Mouse (Mus musculus): ENCODE data around the gene 4930404N11Rik. TPM values are rescaled to one million over a fixed set of nuclear protein-coding genes. Genes with fewer than 3 reads are reported as not detected.

4930404N11Rik gene
- polyA plus RNA-seq, 1 experiment, result 0.52 TPM

DNA sequence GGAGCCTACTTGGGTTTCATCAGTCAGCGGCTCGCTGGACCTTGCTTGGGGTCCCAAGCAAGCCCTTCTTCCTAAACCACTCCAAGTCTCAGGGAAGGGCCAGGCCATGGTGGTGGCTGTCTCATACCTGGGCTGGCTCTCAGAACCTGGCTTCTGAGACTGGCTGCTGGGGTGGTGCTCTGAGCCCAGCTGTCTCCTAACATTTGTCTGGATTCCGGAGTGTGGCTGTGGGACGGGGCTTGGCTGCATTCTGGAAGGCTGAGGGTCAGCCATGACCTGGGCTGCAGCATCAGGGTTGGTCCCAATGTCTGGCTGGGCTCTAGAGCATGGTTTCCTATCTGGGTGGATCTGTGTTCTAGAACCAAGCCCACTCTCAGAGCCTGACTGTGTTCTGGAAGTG lies 29.1 kb downstream of the 4930404N11Rik start:
- TF ChIP-seq POLR2A (IDR thresholded peaks at IDR 0.05; ENCODE audit: extremely low read depth, insufficient read depth, low read length) (no peak), CTCF (IDR thresholded peaks at IDR 0.05; ENCODE audit: extremely low read depth, insufficient read depth, low read length) (no peak)
- Histone ChIP-seq H3K27ac (ENCODE audit: insufficient read depth, low read length) (no peak overlapping the region), H3K4me1 (ENCODE audit: control insufficient read depth, insufficient read depth, low read length) (no peaks in the 10 kb centered on the region), H3K4me3 (ENCODE audit: insufficient read depth, low read length) (no peak overlapping the region)

DNA sequence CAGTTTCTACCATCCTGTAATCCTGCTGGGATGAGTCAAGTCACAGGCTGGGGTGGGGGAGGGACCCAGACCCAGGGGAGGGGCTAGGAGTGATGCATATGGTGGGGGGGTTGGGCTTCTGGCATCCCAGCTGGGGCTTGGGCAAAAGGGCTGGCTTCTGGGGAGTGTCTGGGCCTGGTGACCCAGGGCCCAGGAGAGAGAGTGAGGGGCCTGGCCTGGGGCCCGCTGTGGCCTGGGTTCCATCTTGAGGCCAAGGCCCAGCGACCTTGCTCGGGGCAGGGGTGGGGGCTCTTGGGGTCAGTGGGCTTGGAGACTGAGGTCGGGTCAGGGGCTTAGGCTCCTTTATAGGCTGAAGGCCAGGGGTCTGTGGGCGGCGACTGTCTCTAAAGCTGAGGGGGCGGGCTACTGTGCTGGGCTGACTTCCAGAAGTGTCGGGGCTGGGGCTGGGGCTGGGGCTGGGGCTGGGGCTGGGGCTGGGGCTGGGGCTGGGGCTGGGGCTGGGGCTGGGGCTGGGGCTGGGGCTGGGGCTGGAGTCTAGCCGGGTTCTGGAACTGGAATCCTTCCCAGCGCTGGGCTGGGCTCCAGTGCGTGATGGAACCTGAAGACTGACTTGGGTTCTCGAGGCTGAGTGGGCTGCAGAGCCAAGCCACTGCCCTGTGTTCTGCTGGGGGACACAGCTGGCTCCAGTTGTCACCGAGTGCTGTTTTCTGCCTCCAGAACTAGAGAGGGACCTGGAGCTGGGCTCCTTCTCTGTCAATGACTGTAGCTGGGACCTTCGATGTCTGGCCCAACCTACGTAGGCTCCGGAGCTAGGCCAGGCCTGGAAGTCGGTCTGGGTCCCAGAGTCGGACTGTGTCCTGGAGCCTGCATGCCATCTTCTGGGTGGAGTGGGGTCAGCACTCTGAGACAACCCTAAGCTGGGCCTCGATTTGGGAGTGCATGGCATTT lies 29.9 kb downstream of the 4930404N11Rik start:
- Histone ChIP-seq H3K27ac (ENCODE audit: insufficient read depth, low read length) (no peak overlapping the region), H3K4me1 (ENCODE audit: control insufficient read depth, insufficient read depth, low read length) (no peaks in the 10 kb centered on the region), H3K4me3 (ENCODE audit: insufficient read depth, low read length) (no peak overlapping the region)
- TF ChIP-seq POLR2A (IDR thresholded peaks at IDR 0.05; ENCODE audit: extremely low read depth, insufficient read depth, low read length), result no peak

GRCm38 (mm10) chr10:81334324-81334723 lies 31.3 kb downstream of the 4930404N11Rik start:
- TF ChIP-seq CTCF (IDR thresholded peaks at IDR 0.05; ENCODE audit: extremely low read depth, insufficient read depth, low read length), result no peak
- TF ChIP-seq POLR2A (IDR thresholded peaks at IDR 0.05; ENCODE audit: extremely low read depth, insufficient read depth, low read length), result no peak
- Histone ChIP-seq H3K4me3 (ENCODE audit: insufficient read depth, low read length) (no peak overlapping the region), H3K4me1 (ENCODE audit: control insufficient read depth, insufficient read depth, low read length) (no peaks in the 10 kb centered on the region), H3K27ac (ENCODE audit: insufficient read depth, low read length) (no peak overlapping the region)

- Histone ChIP-seq H3K4me3 (ENCODE audit: insufficient read depth, low read length) (no peak overlapping the region), H3K4me1 (ENCODE audit: control insufficient read depth, insufficient read depth, low read length) (no peaks in the 10 kb centered on the region), H3K27ac (ENCODE audit: insufficient read depth, low read length) (no peak overlapping the region)
- no peak for TF ChIP-seq CTCF (IDR thresholded peaks at IDR 0.05; ENCODE audit: extremely low read depth, insufficient read depth, low read length)
These were observed 33.3 kb downstream of the 4930404N11Rik start for GRCm38 (mm10) chr10:81332277-81332676.

- no peak for TF ChIP-seq CTCF (IDR thresholded peaks at IDR 0.05; ENCODE audit: extremely low read depth, insufficient read depth, low read length)
- TF ChIP-seq POLR2A (IDR thresholded peaks at IDR 0.05; ENCODE audit: extremely low read depth, insufficient read depth, low read length), result no peak
- Histone ChIP-seq H3K27ac (ENCODE audit: insufficient read depth, low read length) (no peak overlapping the region), H3K4me1 (ENCODE audit: control insufficient read depth, insufficient read depth, low read length) (no peaks in the 10 kb centered on the region), H3K4me3 (ENCODE audit: insufficient read depth, low read length) (no peak overlapping the region)
These were observed 35.6 kb downstream of the 4930404N11Rik start for GRCm38 (mm10) chr10:81330007-81330406.

DNA sequence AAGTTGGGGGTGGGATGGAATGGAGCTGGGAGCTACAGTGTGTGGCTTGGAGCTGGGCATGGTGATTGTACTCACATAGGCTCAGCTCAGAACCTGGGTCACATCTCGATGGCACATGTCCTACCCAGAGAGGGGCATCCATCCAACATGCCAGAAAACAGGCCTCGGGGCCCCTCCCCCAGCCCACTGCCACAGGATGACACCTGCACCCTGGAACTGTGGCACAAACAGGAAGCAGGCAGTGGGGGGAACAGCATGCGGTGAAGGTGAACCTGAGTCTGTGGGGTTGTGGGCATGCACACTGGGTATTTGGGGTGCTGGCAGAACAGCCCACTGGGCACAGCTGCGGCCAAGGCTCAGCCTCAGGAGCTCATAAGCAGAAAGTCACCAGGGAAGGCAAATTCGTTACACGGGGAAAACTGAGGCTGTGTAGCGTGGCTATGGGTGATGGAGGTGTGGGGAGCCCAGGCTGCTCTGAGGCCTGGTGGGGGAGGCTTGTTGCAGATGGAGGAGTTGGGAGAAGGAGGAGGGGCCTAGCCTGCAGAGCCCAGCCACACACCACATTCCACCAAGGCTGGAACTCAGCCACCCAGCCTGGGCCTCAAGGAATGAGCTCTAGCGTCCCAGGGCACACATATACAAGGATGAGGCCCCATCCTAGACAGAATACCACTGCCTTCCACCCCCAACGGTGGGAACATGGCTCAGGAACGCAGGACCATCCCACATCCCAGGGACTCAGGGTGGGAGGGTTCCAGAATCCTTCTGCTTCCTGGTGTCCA lies 36.2 kb downstream of the 4930404N11Rik start:
- Histone ChIP-seq H3K4me1 (ENCODE audit: control insufficient read depth, insufficient read depth, low read length) (no peaks in the 10 kb centered on the region), H3K27ac (ENCODE audit: insufficient read depth, low read length) (no peak overlapping the region; the same call in 1 of the 2 replicates), H3K4me3 (ENCODE audit: insufficient read depth, low read length) (no peak overlapping the region)
- no peak for TF ChIP-seq CTCF (IDR thresholded peaks at IDR 0.05; ENCODE audit: extremely low read depth, insufficient read depth, low read length)
- TF ChIP-seq POLR2A (IDR thresholded peaks at IDR 0.05; ENCODE audit: extremely low read depth, insufficient read depth, low read length), result no peak

DNA sequence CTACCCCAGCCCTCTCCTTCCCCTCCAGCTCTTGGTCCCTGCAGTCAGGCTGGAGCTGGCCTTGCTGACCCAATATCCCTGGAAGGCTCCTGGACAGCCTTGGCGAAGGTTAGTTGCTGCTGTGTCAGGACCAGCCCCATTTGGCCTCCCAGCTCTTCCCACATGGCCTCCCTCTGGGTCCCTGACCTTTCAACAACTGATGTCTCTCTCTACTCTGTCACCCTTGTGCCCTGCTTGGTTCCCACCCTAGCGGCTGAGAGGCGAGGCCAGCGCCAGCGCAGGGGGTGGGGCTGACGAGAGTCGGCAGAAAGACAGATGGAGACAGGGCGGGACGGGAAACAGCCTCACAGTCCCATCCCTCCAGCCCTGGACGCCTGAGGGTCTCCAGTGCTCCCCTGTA lies 37.2 kb downstream of the 4930404N11Rik start, which contains the start of gene Tbxa2r:
TSS of gene Tbxa2r (plus strand) at position 346 of the 400 bp plus-strand sequence.
- no peak within 1 kb of the TSS; the same call in 1 of the 2 replicates for H3K27ac ChIP-seq (ENCODE audit: insufficient read depth, low read length)
- no peak for TF ChIP-seq CTCF (IDR thresholded peaks at IDR 0.05; ENCODE audit: extremely low read depth, insufficient read depth, low read length)
- no peak for TF ChIP-seq POLR2A (IDR thresholded peaks at IDR 0.05; ENCODE audit: extremely low read depth, insufficient read depth, low read length)

DNA sequence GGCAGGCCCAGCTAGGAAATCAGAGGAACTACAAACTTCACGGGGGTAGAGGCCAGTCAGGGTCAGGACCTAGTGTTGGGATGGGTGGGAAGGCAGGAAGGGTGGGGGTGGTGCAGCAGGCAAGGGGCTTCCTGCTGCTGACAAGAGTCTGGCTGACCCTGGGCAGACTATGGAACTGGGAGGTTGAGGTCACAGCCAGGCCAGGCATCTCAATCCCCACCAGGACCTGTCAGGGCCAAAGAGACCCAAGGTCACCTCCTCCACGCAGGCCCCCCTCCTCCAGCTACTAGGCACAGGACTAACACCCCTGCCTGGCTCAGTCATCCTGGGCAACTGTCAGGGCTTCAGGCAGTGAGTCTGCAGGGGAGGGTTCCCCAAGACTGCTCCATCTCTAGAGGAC lies 37.7 kb downstream of the 4930404N11Rik start:
- no peak for TF ChIP-seq CTCF (IDR thresholded peaks at IDR 0.05; ENCODE audit: extremely low read depth, insufficient read depth, low read length)
- no peak for TF ChIP-seq POLR2A (IDR thresholded peaks at IDR 0.05; ENCODE audit: extremely low read depth, insufficient read depth, low read length)
- Histone ChIP-seq H3K4me1 (ENCODE audit: control insufficient read depth, insufficient read depth, low read length) (no peaks in the 10 kb centered on the region), H3K4me3 (ENCODE audit: insufficient read depth, low read length) (no peak overlapping the region), H3K27ac (ENCODE audit: insufficient read depth, low read length) (no peak overlapping the region)

More for the DNA sequence above, 37.2 kb downstream of the 4930404N11Rik start, which contains the start of gene Tbxa2r:
- no peak within 1 kb of the TSS for H3K4me3 ChIP-seq (ENCODE audit: insufficient read depth, low read length)
- no peaks in the 10 kb centered on the region for H3K4me1 ChIP-seq (ENCODE audit: control insufficient read depth, insufficient read depth, low read length)

GRCm38 (mm10) chr10:81326858-81327257 lies 38.8 kb downstream of the 4930404N11Rik start:
- TF ChIP-seq CTCF (IDR thresholded peaks at IDR 0.05; ENCODE audit: extremely low read depth, insufficient read depth, low read length) (no peak), POLR2A (IDR thresholded peaks at IDR 0.05; ENCODE audit: extremely low read depth, insufficient read depth, low read length) (no peak)
- peak overlapping the region; percentile 74 for H3K27ac ChIP-seq (ENCODE audit: insufficient read depth, low read length)

More at GRCm38 (mm10) chr10:81326858-81327257, 38.8 kb downstream of the 4930404N11Rik start:
- Histone ChIP-seq H3K4me3 (ENCODE audit: insufficient read depth, low read length) (no peak overlapping the region), H3K4me1 (ENCODE audit: control insufficient read depth, insufficient read depth, low read length) (no peaks in the 10 kb centered on the region)

Data from cortical plate, adult 2 months (tissue).